Mouse (Mus musculus) erythroblast, embryonic 14.5 days (primary cell): ENCODE results near the gene Ctss.

Experiments used
- GATA1 ChIP-seq: IDR thresholded peaks from 2 replicates; pipeline ENCODE4 v1.6.1; 2012; ENCODE audit warnings: low read length, inconsistent platforms, mixed read lengths
- TAL1 ChIP-seq: IDR thresholded peaks from 3 replicates; pipeline ENCODE4 v1.6.1; 2012; ENCODE audit warnings: low read length, inconsistent platforms, mixed read lengths

GRCm38 (mm10) chr3:95550176-95550575, 23.6 kb downstream of the Ctss start:
- TF ChIP-seq GATA1 (no peak), TAL1 (no peak)
